Mouse (Mus musculus) Patski (cell line): ENCODE data around the gene Lix1. TPM values are rescaled to one million over a fixed set of nuclear protein-coding genes. Genes with fewer than 3 reads are reported as not detected.
A peak's percentile ranks its signal among the peaks of the same experiment; 100 is the strongest.

ENCODE experiments used
- ATAC-seq: fragments of 100-300 bp; one replicate; pipeline ENCODE4 v1.8.0; 2021
- CTCF ChIA-PET: fragments of 350-600 bp; sonication (Branson Sonifier 250); formaldehyde crosslinking; loops from one replicate; lab custom pipeline; 2022; ENCODE audit warnings: inconsistent platforms; lab: Charles Lee
- POLR2A ChIA-PET: fragments of 350-600 bp; sonication (Branson Sonifier 250); formaldehyde crosslinking; loops from one replicate; lab custom pipeline; 2022; ENCODE audit warnings: antibody characterized with exemption, inconsistent platforms; lab: Charles Lee
- DNase-seq: peaks from one replicate; pipeline ENCODE4 v3.0.0-alpha.2; 2011; ENCODE audit warnings: low read depth, low spot score
- H3K27me3 ChIP-seq: fragments of 371-371 bp; one replicate; pipeline ENCODE4 v1.5.1; 2021
- CTCF ChIP-seq: fragments of 100-300 bp; IDR thresholded peaks from one replicate; pipeline ENCODE4 v1.5.1; 2021
- in situ Hi-C: fragments of 300-500 bp; cut with MboI; formaldehyde crosslinking; loops from 3 replicates; pipeline ENCODE4 v1.11.1; 2018; ENCODE audit warnings: low pct_unique_long_range_greater_than_20kb, mixed read lengths
- polyA plus RNA-seq: library from polyadenylated mRNA; unstranded; gene quantifications from one replicate; pipeline ENCODE4 v1.2.3, GENCODE M21; 2021

Gene Lix1
- not detected for polyA plus RNA-seq

- peak; percentile 87 for ATAC-seq
- CTCF ChIA-PET, result interaction anchor here (0.7 to 2.0 kb wide), 3 partner anchors 17 to 241 kb away, joined by 3 to 6 read pairs (median 4); no protein-coding TSS in a partner anchor
- peak; percentile 68 for TF ChIP-seq CTCF
Measured at GRCm38 (mm10) chr17:17402222-17403004, at the start of gene Lix1. Gene Lix1 (plus strand): TSS chr17:17402672.

DNA sequence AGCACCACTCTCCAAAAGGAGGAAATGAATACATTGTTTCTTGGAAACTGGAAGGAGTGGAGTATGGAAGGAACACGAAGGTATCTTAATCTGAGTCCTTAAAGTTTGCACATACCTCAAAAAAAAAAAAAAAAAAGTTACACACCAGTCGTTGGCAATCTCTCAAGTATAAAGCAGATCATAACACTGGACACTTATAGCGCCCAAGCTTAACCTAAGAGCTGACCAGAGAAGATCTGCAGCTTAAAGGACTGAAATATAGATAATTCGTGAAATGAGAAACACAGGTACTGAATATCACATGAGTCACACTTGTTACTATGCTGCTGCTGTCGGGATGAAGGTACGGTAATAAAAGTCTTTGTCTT, 28.9 kb upstream of the Lix1 start:
- ChIA-PET POLR2A (interaction anchor here (1.6 kb wide), 1 partner anchor 251 kb away, joined by 5 read pairs; no protein-coding TSS in a partner anchor), CTCF (interaction anchor here (1.0 to 1.4 kb wide), 2 partner anchors 12 kb away, joined by 3 to 4 read pairs; no protein-coding TSS in a partner anchor)
- no peak for ATAC-seq
- no peaks in the 10 kb centered on the region for H3K27me3 ChIP-seq
- DNase-seq, result no peak
- in situ Hi-C loops, result loop anchor here (5.0 kb wide), 1 partner anchor 76 kb away; no protein-coding TSS in a partner anchor
- TF ChIP-seq CTCF, result no peak

More at GRCm38 (mm10) chr17:17402222-17403004, at the start of gene Lix1:
- no peak for DNase-seq
- H3K27me3 ChIP-seq, result no peaks in the 10 kb centered on the region
- in situ Hi-C loops, result loop anchor here (5.0 kb wide), 1 partner anchor 355 kb away; no protein-coding TSS in a partner anchor
- POLR2A ChIA-PET, result no interaction called here

DNA sequence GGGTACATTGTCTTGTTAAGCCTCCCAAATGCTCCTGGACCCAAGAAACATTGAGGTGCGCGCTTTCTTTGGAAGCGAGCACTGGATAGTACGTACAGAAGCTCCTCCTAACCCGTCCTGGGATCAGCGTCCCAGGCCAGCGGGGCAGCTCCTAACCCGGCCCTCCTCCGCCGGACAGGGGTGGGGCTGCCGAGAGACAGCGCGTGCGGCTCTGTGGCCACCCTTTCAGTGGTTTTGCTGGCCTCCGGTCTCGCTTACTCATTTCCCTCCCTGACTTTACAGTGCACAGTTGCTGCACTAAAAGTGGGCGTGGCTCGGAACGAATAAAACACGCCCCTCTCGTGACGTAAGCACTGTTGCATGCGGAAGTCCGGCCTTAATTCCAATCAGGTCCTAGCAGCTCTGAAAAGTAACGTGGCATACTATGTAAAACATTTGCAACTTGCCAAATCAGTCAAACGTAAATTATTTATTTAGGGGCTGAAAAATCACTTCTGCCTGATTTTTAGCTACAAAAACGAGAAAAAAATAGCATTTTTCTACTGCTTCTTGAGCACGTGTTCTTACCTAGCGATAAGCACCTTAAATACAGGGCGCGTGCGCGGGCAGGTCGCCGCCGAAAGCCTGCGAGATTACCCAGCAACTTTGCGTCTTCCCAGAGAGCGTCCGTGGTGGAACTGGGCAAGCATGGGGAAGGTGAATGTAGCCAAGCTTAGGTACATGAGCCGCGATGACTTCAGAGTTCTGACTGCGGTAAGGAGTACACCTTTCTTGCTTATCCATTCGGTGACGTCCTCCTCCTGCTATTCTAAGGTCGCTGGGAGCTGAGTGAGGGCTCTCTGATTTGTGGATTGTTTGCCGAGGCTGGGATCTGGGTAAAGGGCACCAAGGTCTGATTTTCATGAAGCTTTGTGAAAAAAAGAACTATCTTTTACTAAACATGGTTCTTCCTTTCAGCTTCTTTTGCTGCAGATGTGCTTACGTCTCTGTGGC, 28.3 kb upstream of the Lix1 start, which contains the start of gene Riok2:
Gene Riok2, plus strand, starts transcription at position 392 of the 993 bp plus-strand sequence.
- peak; percentile 100 for ATAC-seq
- POLR2A ChIA-PET, result interaction anchor here (0.6 to 1.6 kb wide), 3 partner anchors 10 to 389 kb away, joined by 3 to 5 read pairs (median 3); no protein-coding TSS in a partner anchor
- no peak for TF ChIP-seq CTCF
- in situ Hi-C loops, result loop anchor here (5.0 kb wide), 1 partner anchor 77 kb away; no protein-coding TSS in a partner anchor
- CTCF ChIA-PET, result interaction anchor here (1.0 to 1.4 kb wide), 2 partner anchors 11 to 13 kb away, joined by 3 to 4 read pairs; no protein-coding TSS in a partner anchor
- H3K27me3 ChIP-seq, result no peaks in the 10 kb centered on the region
- peak; percentile 100 for DNase-seq

GRCm38 (mm10) chr17:17375581-17375980, 26.9 kb upstream of the Lix1 start:
- no peak for DNase-seq
- TF ChIP-seq CTCF, result no peak
- in situ Hi-C loops, result loop anchor here (25.0 kb wide), 1 partner anchor 1613 kb away; no protein-coding TSS in a partner anchor
- ChIA-PET POLR2A (no interaction called here), CTCF (no interaction called here)
- no peaks in the 10 kb centered on the region for H3K27me3 ChIP-seq
- no peak for ATAC-seq

DNA sequence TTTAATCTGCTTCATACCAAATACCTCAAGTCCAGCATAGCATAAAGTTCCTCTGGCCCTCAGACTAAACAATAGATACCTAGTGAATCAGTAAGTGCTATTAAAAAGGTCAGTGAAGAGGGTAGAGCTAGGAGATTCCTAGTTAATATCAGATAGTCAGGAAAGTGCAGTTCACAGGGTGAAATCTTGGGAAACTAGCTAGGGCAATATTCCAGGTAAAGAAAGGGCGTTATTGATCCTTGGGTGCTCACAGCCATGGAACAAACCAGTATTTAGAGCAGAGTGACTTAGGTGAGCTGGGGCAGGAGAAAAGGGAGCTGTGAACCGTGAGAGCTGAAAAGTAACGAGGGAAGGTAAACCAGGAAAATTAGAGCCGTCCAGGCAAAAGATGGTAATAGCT, 18.8 kb upstream of the Lix1 start:
- no peak for TF ChIP-seq CTCF
- no peak for DNase-seq
- CTCF ChIA-PET, result interaction anchor here (1.1 to 3.5 kb wide), 2 partner anchors 11 to 45 kb away, joined by 3 to 24 read pairs; no protein-coding TSS in a partner anchor

GRCm38 (mm10) chr17:17384502-17384901, 18.0 kb upstream of the Lix1 start:
- in situ Hi-C loops, result loop anchor here (25.0 kb wide), 1 partner anchor 1622 kb away; no protein-coding TSS in a partner anchor
- CTCF ChIA-PET, result interaction anchor here (1.1 to 3.5 kb wide), 2 partner anchors 11 to 46 kb away, joined by 3 to 24 read pairs; no protein-coding TSS in a partner anchor
- no peak for TF ChIP-seq CTCF
- ATAC-seq (no peak), DNase-seq (no peak)
- no peaks in the 10 kb centered on the region for H3K27me3 ChIP-seq
- POLR2A ChIA-PET, result interaction anchor here (0.9 kb wide), 1 partner anchor 10 kb away, joined by 3 read pairs; no protein-coding TSS in a partner anchor

More for the DNA sequence above, 18.8 kb upstream of the Lix1 start:
- in situ Hi-C loops, result loop anchor here (25.0 kb wide), 1 partner anchor 1621 kb away; no protein-coding TSS in a partner anchor
- ATAC-seq, result no peak
- no peaks in the 10 kb centered on the region for H3K27me3 ChIP-seq
- POLR2A ChIA-PET, result interaction anchor here (0.9 kb wide), 1 partner anchor 9 kb away, joined by 3 read pairs; no protein-coding TSS in a partner anchor

GRCm38 (mm10) chr17:17386117-17386516, 16.4 kb upstream of the Lix1 start:
- no peaks in the 10 kb centered on the region for H3K27me3 ChIP-seq
- ATAC-seq, result no peak
- in situ Hi-C loops, result loop anchor here (25.0 kb wide), 1 partner anchor 1624 kb away; no protein-coding TSS in a partner anchor
- CTCF ChIA-PET, result interaction anchor here (1.0 to 3.5 kb wide), 5 partner anchors 9 to 17 kb away, joined by 3 to 24 read pairs (median 3); partner anchors contain the start of genes Lix1 and Riok2
- POLR2A ChIA-PET, result no interaction called here
- peak; percentile 49 for TF ChIP-seq CTCF
- DNase-seq, result no peak

- ATAC-seq, result no peak
- H3K27me3 ChIP-seq, result no peaks in the 10 kb centered on the region
- in situ Hi-C loops, result loop anchor here (5.0 to 25.0 kb wide), 3 partner anchors 173 to 1630 kb away; no protein-coding TSS in a partner anchor
- POLR2A ChIA-PET, result no interaction called here
- DNase-seq, result no peak
- CTCF ChIA-PET, result interaction anchor here (0.7 to 7.5 kb wide), 4 partner anchors 10 to 255 kb away, joined by 3 to 56 read pairs (median 4); partner anchors contain the start of gene Lnpep
- no peak for TF ChIP-seq CTCF
Measured at GRCm38 (mm10) chr17:17391823-17392222, 10.6 kb upstream of the Lix1 start.

GRCm38 (mm10) chr17:17392863-17393262, 9.6 kb upstream of the Lix1 start:
- no peak for ATAC-seq
- no peak for DNase-seq
- peak; percentile 59 for TF ChIP-seq CTCF
- CTCF ChIA-PET, result interaction anchor here (1.0 to 7.5 kb wide), 4 partner anchors 15 to 254 kb away, joined by 3 to 56 read pairs (median 4); no protein-coding TSS in a partner anchor
- in situ Hi-C loops, result loop anchor here (5.0 to 25.0 kb wide), 3 partner anchors 172 to 1631 kb away; no protein-coding TSS in a partner anchor
- no peaks in the 10 kb centered on the region for H3K27me3 ChIP-seq
- POLR2A ChIA-PET, result interaction anchor here (0.6 kb wide), 1 partner anchor 180 kb away, joined by 3 read pairs; no protein-coding TSS in a partner anchor
